Mouse (Mus musculus) E14TG2a.4 (cell line): Measurements from ENCODE around the gene Zbtb3.

Experiments used
- CTCF ChIP-seq: conservative IDR thresholded peaks from 2 replicates; pipeline ENCODE4 v1.5.1; 2014; ENCODE audit warnings: low read length
- NANOG ChIP-seq: IDR thresholded peaks from 2 replicates; pipeline ENCODE4 v1.6.1; 2014; ENCODE audit warnings: borderline replicate concordance, low read length, mixed read lengths
- POU5F1 ChIP-seq: IDR thresholded peaks from 2 replicates; pipeline ENCODE4 v1.6.1; 2014; ENCODE audit warnings: low read length, borderline replicate concordance

GRCm38 (mm10) chr19:8803204-8803780 lies 937 bp downstream of the Zbtb3 start:
- TF ChIP-seq CTCF = no peak
- no peak for TF ChIP-seq POU5F1
- TF ChIP-seq NANOG = no peak
